In genomic region chr19:45310944-45311603, GRCm38 (mm10) we compare ENCODE assay signal across 8 mouse cellular contexts. TPM values are rescaled to one million over a fixed set of nuclear protein-coding genes. Genes with fewer than 3 reads are reported as not detected.
DNase-seq lines count a peak whose midpoint lies in the region; ATAC-seq and TF ChIP-seq lines count a peak whose summit lies in the region.

No protein-coding gene starts in this region.

- WGBS in forebrain, embryonic 10.5 days: 13% methylated on average over 15 of the region's 15 CpGs
- WGBS in heart, postnatal 0 days: 12% methylated on average over 15 of the region's 15 CpGs
- 9% methylated on average over 15 of the region's 15 CpGs for WGBS in lung, embryonic 14.5 days
- WGBS in neural tube, embryonic 14.5 days: 6% methylated on average over 15 of the region's 15 CpGs

- peak overlapping the region; percentile 35 for H3K4me3 ChIP-seq in forebrain, embryonic 10.5 days
- peak overlapping the region; percentile 37 for H3K4me3 ChIP-seq in heart, postnatal 0 days (ENCODE audit: low read depth, low read length)
- peak overlapping the region; percentile 20 for H3K4me3 ChIP-seq in lung, embryonic 14.5 days (ENCODE audit: low read depth, low read length)
- H3K4me3 ChIP-seq in neural tube, embryonic 14.5 days (ENCODE audit: low read depth, low read length): no peak overlapping the region; the same call in 1 of the 2 replicates

- H3K9me3 ChIP-seq in forebrain, embryonic 10.5 days: no peaks in the 10 kb centered on the region
- no peaks in the 10 kb centered on the region for H3K9me3 ChIP-seq in heart, postnatal 0 days (replicated peaks; ENCODE audit: control insufficient read depth, low read length)
- no peaks in the 10 kb centered on the region for H3K9me3 ChIP-seq in lung, embryonic 14.5 days (ENCODE audit: low read depth, low read length)
- H3K9me3 ChIP-seq in neural tube, embryonic 14.5 days (ENCODE audit: control insufficient read depth, low read length): no peaks in the 10 kb centered on the region

- H3K27ac ChIP-seq in forebrain, embryonic 10.5 days: no peak overlapping the region
- no peak overlapping the region for H3K27ac ChIP-seq in heart, postnatal 0 days (ENCODE audit: low read depth)
- no peak overlapping the region for H3K27ac ChIP-seq in lung, embryonic 14.5 days (ENCODE audit: low read depth)
- peak overlapping the region; percentile 86 for H3K27ac ChIP-seq in neural tube, embryonic 14.5 days (ENCODE audit: low read depth, low read length)

- peak; percentile 68 for ATAC-seq in heart, postnatal 0 days (ENCODE audit: insufficient read depth, low read depth)
- peak; percentile 85 for ATAC-seq in lung, embryonic 14.5 days (ENCODE audit: insufficient read depth)
- ATAC-seq in neural tube, embryonic 14.5 days (ENCODE audit: low read depth): peak; percentile 69

- peak; percentile 80 for DNase-seq in A20 (ENCODE audit: low read depth, low spot score)
- DNase-seq in adrenal gland, adult 8-10 months: peak; percentile 86
- no peak for DNase-seq in forebrain, embryonic 10.5 days (ENCODE audit: extremely low spot score, low spot score)
- DNase-seq in heart, postnatal 0 days (ENCODE audit: low spot score): peak; percentile 57
- DNase-seq in kidney, postnatal 14 days: peak; percentile 75
- peak; percentile 82 for DNase-seq in lung, embryonic 14.5 days
- DNase-seq in urinary bladder, postnatal 25 days (ENCODE audit: low spot score): peak; percentile 65

- H3K9ac ChIP-seq in heart, postnatal 0 days (replicated peaks; ENCODE audit: low read depth, low read length): no peak overlapping the region
- H3K9ac ChIP-seq in lung, embryonic 14.5 days: peak overlapping the region; percentile 16; the same call in 1 of the 2 replicates
- H3K9ac ChIP-seq in neural tube, embryonic 14.5 days (replicated peaks; ENCODE audit: low read depth, low read length): peak overlapping the region; percentile 25; the same call in 1 of the 2 replicates

- H3K4me2 ChIP-seq in heart, postnatal 0 days (ENCODE audit: low read depth, low read length): peak overlapping the region; percentile 67
- peak overlapping the region; percentile 61 for H3K4me2 ChIP-seq in lung, embryonic 14.5 days
- H3K4me2 ChIP-seq in neural tube, embryonic 14.5 days (ENCODE audit: low read depth, low read length): peak overlapping the region; percentile 39

- no peak for TF ChIP-seq EP300 in heart, postnatal 0 days (IDR thresholded peaks at IDR 0.05; ENCODE audit: low read depth)

- peaks cover 81% of the 10 kb centered on the region for H3K27me3 ChIP-seq in forebrain, embryonic 10.5 days (ENCODE audit: poor library complexity, severe bottlenecking)
- peaks cover 7% of the 10 kb centered on the region; the same call in 1 of the 2 replicates for H3K27me3 ChIP-seq in heart, postnatal 0 days (ENCODE audit: control insufficient read depth, insufficient read depth, low read length)
- H3K27me3 ChIP-seq in lung, embryonic 14.5 days (ENCODE audit: insufficient read depth, low read length): 0 out of 2 replicates have a peak, but pooled peaks cover 3% of the 10 kb centered on the region
- H3K27me3 ChIP-seq in neural tube, embryonic 14.5 days (ENCODE audit: control insufficient read depth, insufficient read depth, low read length): no peaks in the 10 kb centered on the region

- H3K36me3 ChIP-seq in forebrain, embryonic 10.5 days (replicated peaks): no peaks in the 10 kb centered on the region
- no peaks in the 10 kb centered on the region for H3K36me3 ChIP-seq in heart, postnatal 0 days (replicated peaks; ENCODE audit: control insufficient read depth, insufficient read depth, low read length)
- no peaks in the 10 kb centered on the region for H3K36me3 ChIP-seq in lung, embryonic 14.5 days (ENCODE audit: insufficient read depth)
- H3K36me3 ChIP-seq in neural tube, embryonic 14.5 days (ENCODE audit: control insufficient read depth, insufficient read depth, low read length): no peaks in the 10 kb centered on the region

- H3K4me1 ChIP-seq in forebrain, embryonic 10.5 days: peaks cover 37% of the 10 kb centered on the region
- peaks cover 7% of the 10 kb centered on the region; the same call in 1 of the 2 replicates for H3K4me1 ChIP-seq in heart, postnatal 0 days (ENCODE audit: control insufficient read depth, insufficient read depth)
- H3K4me1 ChIP-seq in lung, embryonic 14.5 days (ENCODE audit: insufficient read depth): 0 out of 2 replicates have a peak, but pooled peaks cover 3% of the 10 kb centered on the region
- H3K4me1 ChIP-seq in neural tube, embryonic 14.5 days (ENCODE audit: control insufficient read depth, insufficient read depth, low read length): peaks cover 37% of the 10 kb centered on the region

- TF ChIP-seq CTCF in heart, postnatal 0 days (IDR thresholded peaks at IDR 0.05; ENCODE audit: low read depth): no peak
- TF ChIP-seq CTCF in lung, embryonic 14.5 days (IDR thresholded peaks at IDR 0.05; ENCODE audit: low read depth): no peak

RNA-seq across cellular contexts. Expression of gene Btrc, which starts 52.5 kb away (rescaled TPM):
- 10 to 100 TPM; 48.2 to 67.7 (median 54.8) TPM for total RNA-seq in adrenal gland, adult 8-10 months (2022)
- 47.4 and 50.3 TPM in 2 replicates for polyA plus RNA-seq in forebrain, embryonic 10.5 days (2016; fragmentation: Nextera tagmentation; extraction: Ambion mirVana)
- 21.1 and 28.5 TPM in 2 replicates for total RNA-seq in heart, postnatal 0 days (2014; rRNA removed; ENCODE audit: low replicate concordance)
- polyA plus RNA-seq in heart, postnatal 0 days (2015; fragmentation: Nextera tagmentation; extraction: Ambion mirVana): 21.9 and 24.9 TPM in 2 replicates
- 40.2 and 43.5 TPM in 2 replicates for polyA plus RNA-seq in lung, embryonic 14.5 days (2014; fragmentation: Nextera tagmentation; extraction: Ambion mirVana)
- polyA plus RNA-seq in neural tube, embryonic 14.5 days (2014; fragmentation: Nextera tagmentation; extraction: Ambion mirVana): 70.8 and 74.8 TPM in 2 replicates
